Mouse (Mus musculus): ENCODE results near the gene Nuak1. TPM values are rescaled to one million over a fixed set of nuclear protein-coding genes. Genes with fewer than 3 reads are reported as not detected.

The Nuak1 gene
- polyA plus RNA-seq, 1 experiment from 2014 or later, result 3.0 TPM

- no peaks in the 10 kb centered on the region for H3K27me3 ChIP-seq
- no peak for ATAC-seq (ENCODE audit: insufficient number of reproducible peaks, insufficient read depth, low FRiP score, low TSS enrichment, low read depth)
- no peaks in the 10 kb centered on the region for H3K9me3 ChIP-seq
- no peak overlapping the region for H3K4me2 ChIP-seq
- H3K9ac ChIP-seq, result no peak overlapping the region
- no peak overlapping the region for H3K4me3 ChIP-seq
- H3K27ac ChIP-seq, result no peak overlapping the region
- 87% methylated on average over 5 of the region's 5 CpGs for WGBS
- peaks cover 10% of the 10 kb centered on the region; the same call in 1 of the 2 replicates for H3K4me1 ChIP-seq
- H3K36me3 ChIP-seq, result peaks cover 42% of the 10 kb centered on the region
Observed at GRCm38 (mm10) chr10:84376346-84376745, 64.1 kb downstream of the Nuak1 start.

GRCm38 (mm10) chr10:84374996-84375395 lies 65.4 kb downstream of the Nuak1 start:
- Histone ChIP-seq H3K9me3 (no peaks in the 10 kb centered on the region), H3K9ac (no peak overlapping the region), H3K27me3 (no peaks in the 10 kb centered on the region), H3K4me2 (no peak overlapping the region), H3K36me3 (peaks cover 40% of the 10 kb centered on the region), H3K4me1 (peaks cover 12% of the 10 kb centered on the region; the same call in 1 of the 2 replicates), H3K27ac (no peak overlapping the region), H3K4me3 (no peak overlapping the region)
- 93% methylated on average over 18 of the region's 18 CpGs for WGBS
- no peak for ATAC-seq (ENCODE audit: insufficient number of reproducible peaks, insufficient read depth, low FRiP score, low TSS enrichment, low read depth)

GRCm38 (mm10) chr10:84373476-84373875 lies 66.9 kb downstream of the Nuak1 start:
- Histone ChIP-seq H3K9ac (no peak overlapping the region), H3K9me3 (no peaks in the 10 kb centered on the region), H3K4me2 (no peak overlapping the region), H3K27me3 (no peaks in the 10 kb centered on the region), H3K27ac (no peak overlapping the region), H3K4me1 (peaks cover 12% of the 10 kb centered on the region; the same call in 1 of the 2 replicates), H3K4me3 (no peak overlapping the region), H3K36me3 (peaks cover 39% of the 10 kb centered on the region)
- 75% methylated on average over 2 of the region's 2 CpGs for WGBS
- ATAC-seq (ENCODE audit: insufficient number of reproducible peaks, insufficient read depth, low FRiP score, low TSS enrichment, low read depth), result no peak

GRCm38 (mm10) chr10:84372161-84373095 lies 68.0 kb downstream of the Nuak1 start:
- Histone ChIP-seq H3K4me3 (no peak overlapping the region), H3K9ac (no peak overlapping the region), H3K27ac (no peak overlapping the region), H3K4me2 (no peak overlapping the region), H3K4me1 (peaks cover 12% of the 10 kb centered on the region; the same call in 1 of the 2 replicates), H3K9me3 (no peaks in the 10 kb centered on the region), H3K36me3 (peaks cover 29% of the 10 kb centered on the region), H3K27me3 (no peaks in the 10 kb centered on the region)
- no peak for ATAC-seq (ENCODE audit: insufficient number of reproducible peaks, insufficient read depth, low FRiP score, low TSS enrichment, low read depth)
- WGBS, result 55% methylated on average over 18 of the region's 18 CpGs

- no peak overlapping the region for H3K4me3 ChIP-seq
- no peak for ATAC-seq (ENCODE audit: insufficient number of reproducible peaks, insufficient read depth, low FRiP score, low TSS enrichment, low read depth)
- WGBS, result 45% methylated on average over 10 of the region's 10 CpGs
- H3K4me2 ChIP-seq, result no peak overlapping the region
- H3K9ac ChIP-seq, result no peak overlapping the region
- H3K4me1 ChIP-seq, result peaks cover 12% of the 10 kb centered on the region; the same call in 1 of the 2 replicates
- peaks cover 27% of the 10 kb centered on the region for H3K36me3 ChIP-seq
- no peaks in the 10 kb centered on the region for H3K27me3 ChIP-seq
- no peaks in the 10 kb centered on the region for H3K9me3 ChIP-seq
- no peak overlapping the region for H3K27ac ChIP-seq
Observed at GRCm38 (mm10) chr10:84371681-84372160, 68.7 kb downstream of the Nuak1 start.

GRCm38 (mm10) chr10:84371230-84371629 lies 69.2 kb downstream of the Nuak1 start:
- no peaks in the 10 kb centered on the region for H3K9me3 ChIP-seq
- H3K4me1 ChIP-seq, result peaks cover 12% of the 10 kb centered on the region; the same call in 1 of the 2 replicates
- no peak overlapping the region for H3K9ac ChIP-seq
- 57% methylated on average over 4 of the region's 4 CpGs for WGBS
- H3K4me2 ChIP-seq, result no peak overlapping the region
- H3K36me3 ChIP-seq, result peaks cover 25% of the 10 kb centered on the region
- no peak overlapping the region for H3K27ac ChIP-seq
- H3K27me3 ChIP-seq, result no peaks in the 10 kb centered on the region
- no peak overlapping the region for H3K4me3 ChIP-seq
- ATAC-seq (ENCODE audit: insufficient number of reproducible peaks, insufficient read depth, low FRiP score, low TSS enrichment, low read depth), result no peak

- no peak for ATAC-seq (ENCODE audit: insufficient number of reproducible peaks, insufficient read depth, low FRiP score, low TSS enrichment, low read depth)
- 91% methylated on average over 11 of the region's 11 CpGs for WGBS
- H3K4me1 ChIP-seq, result peaks cover 14% of the 10 kb centered on the region; the same call in 1 of the 2 replicates
- no peak overlapping the region for H3K4me2 ChIP-seq
- H3K9ac ChIP-seq, result no peak overlapping the region
- H3K9me3 ChIP-seq, result no peaks in the 10 kb centered on the region
- no peaks in the 10 kb centered on the region for H3K27me3 ChIP-seq
- H3K36me3 ChIP-seq, result peaks cover 16% of the 10 kb centered on the region
- H3K27ac ChIP-seq, result no peak overlapping the region
- H3K4me3 ChIP-seq, result no peak overlapping the region
Observed at GRCm38 (mm10) chr10:84369646-84370314, 70.6 kb downstream of the Nuak1 start.

- Histone ChIP-seq H3K27ac (no peak overlapping the region), H3K36me3 (peaks cover 3% of the 10 kb centered on the region; the same call in 1 of the 2 replicates), H3K4me2 (no peak overlapping the region), H3K9ac (no peak overlapping the region), H3K27me3 (no peaks in the 10 kb centered on the region), H3K9me3 (no peaks in the 10 kb centered on the region), H3K4me1 (peaks cover 14% of the 10 kb centered on the region; the same call in 1 of the 2 replicates), H3K4me3 (no peak overlapping the region)
- WGBS, result 97% methylated on average over 3 of the region's 3 CpGs
- no peak for ATAC-seq (ENCODE audit: insufficient number of reproducible peaks, insufficient read depth, low FRiP score, low TSS enrichment, low read depth)
Observed at GRCm38 (mm10) chr10:84368185-84368584, 72.2 kb downstream of the Nuak1 start.

GRCm38 (mm10) chr10:84365166-84365865 lies 75.1 kb downstream of the Nuak1 start:
- Histone ChIP-seq H3K4me1 (0 out of 2 replicates have a peak, but pooled peaks cover 3% of the 10 kb centered on the region), H3K36me3 (peaks cover 3% of the 10 kb centered on the region; the same call in 1 of the 2 replicates), H3K4me3 (no peak overlapping the region), H3K4me2 (no peak overlapping the region), H3K27ac (no peak overlapping the region), H3K9me3 (no peaks in the 10 kb centered on the region), H3K9ac (no peak overlapping the region), H3K27me3 (no peaks in the 10 kb centered on the region)
- ATAC-seq (ENCODE audit: insufficient number of reproducible peaks, insufficient read depth, low FRiP score, low TSS enrichment, low read depth), result no peak
- 53% methylated on average over 7 of the region's 7 CpGs for WGBS

GRCm38 (mm10) chr10:84363833-84364232 lies 76.6 kb downstream of the Nuak1 start:
- Histone ChIP-seq H3K4me3 (no peak overlapping the region), H3K4me1 (0 out of 2 replicates have a peak, but pooled peaks cover 3% of the 10 kb centered on the region), H3K9me3 (no peaks in the 10 kb centered on the region), H3K9ac (no peak overlapping the region), H3K36me3 (no peaks in the 10 kb centered on the region), H3K4me2 (no peak overlapping the region), H3K27ac (no peak overlapping the region), H3K27me3 (no peaks in the 10 kb centered on the region)
- 69% methylated on average over 7 of the region's 7 CpGs for WGBS
- ATAC-seq (ENCODE audit: insufficient number of reproducible peaks, insufficient read depth, low FRiP score, low TSS enrichment, low read depth), result no peak

GRCm38 (mm10) chr10:84360953-84361352 lies 79.4 kb downstream of the Nuak1 start:
- Histone ChIP-seq H3K4me1 (0 out of 2 replicates have a peak, but pooled peaks cover 3% of the 10 kb centered on the region), H3K27ac (no peak overlapping the region), H3K9me3 (no peaks in the 10 kb centered on the region), H3K36me3 (no peaks in the 10 kb centered on the region), H3K4me3 (no peak overlapping the region), H3K27me3 (no peaks in the 10 kb centered on the region), H3K9ac (no peak overlapping the region), H3K4me2 (no peak overlapping the region)
- ATAC-seq (ENCODE audit: insufficient number of reproducible peaks, insufficient read depth, low FRiP score, low TSS enrichment, low read depth), result no peak
- 88% methylated on average over 4 of the region's 4 CpGs for WGBS
